Comparison of ENCODE assay signal across 19 mouse cellular contexts in genomic region chr4:86464808-86465207, GRCm38 (mm10).
DNase-seq lines count a peak whose midpoint lies in the region; ATAC-seq lines count a peak whose summit lies in the region.
"Had no signal": no experiment of that assay in that cellular context is flagged by ENCODE, and none has a peak within 500 bp of the region (broad histone marks: within the 10 kb centered on the region; RNA-seq: fewer than 3 reads in every experiment).

No protein-coding gene starts in this region.

- 42% methylated on average over 5 of the region's 5 CpGs for WGBS in embryonic facial prominence, embryonic 11.5 days
- 19% methylated on average over 5 of the region's 5 CpGs for WGBS in limb, embryonic 13.5 days

- H3K36me3 ChIP-seq in embryonic facial prominence, embryonic 11.5 days (replicated peaks; ENCODE audit: control insufficient read depth, insufficient read depth, low read depth, low read length) = no peaks in the 10 kb centered on the region
- no peaks in the 10 kb centered on the region for H3K36me3 ChIP-seq in limb, embryonic 13.5 days
- H3K36me3 ChIP-seq: forebrain, embryonic 12.5 days; heart, embryonic 12.5 days; hindbrain, embryonic 10.5 days had no signal

- no peak for ATAC-seq in embryonic facial prominence, embryonic 11.5 days (replicated peaks; ENCODE audit: insufficient number of reproducible peaks, low FRiP score, low TSS enrichment, low read depth)
- no peak for ATAC-seq in limb, embryonic 13.5 days (ENCODE audit: low FRiP score, low read depth)
- ATAC-seq: forebrain, embryonic 16.5 days; intestine, embryonic 16.5 days had no signal

- no peak overlapping the region for H3K9ac ChIP-seq in embryonic facial prominence, embryonic 11.5 days (replicated peaks; ENCODE audit: low read length)
- no peak overlapping the region for H3K9ac ChIP-seq in limb, embryonic 13.5 days
- H3K9ac ChIP-seq: forebrain, embryonic 12.5 days; heart, embryonic 12.5 days; hindbrain, embryonic 14.5 days had no signal

- H3K4me1 ChIP-seq in embryonic facial prominence, embryonic 11.5 days (ENCODE audit: control insufficient read depth, insufficient read depth, low read length) = no peaks in the 10 kb centered on the region
- H3K4me1 ChIP-seq in limb, embryonic 13.5 days = peaks cover 14% of the 10 kb centered on the region
- H3K4me1 ChIP-seq: forebrain, embryonic 12.5 days; heart, embryonic 12.5 days; hindbrain, embryonic 10.5 days had no signal

- H3K9me3 ChIP-seq in embryonic facial prominence, embryonic 11.5 days (replicated peaks; ENCODE audit: control insufficient read depth, low read length) = no peaks in the 10 kb centered on the region
- H3K9me3 ChIP-seq in limb, embryonic 13.5 days = no peaks in the 10 kb centered on the region
- H3K9me3 ChIP-seq: forebrain, embryonic 12.5 days; heart, embryonic 12.5 days; hindbrain, embryonic 10.5 days had no signal

- no peak overlapping the region for H3K4me2 ChIP-seq in embryonic facial prominence, embryonic 11.5 days (ENCODE audit: low read depth, low read length)
- H3K4me2 ChIP-seq in limb, embryonic 13.5 days (replicated peaks) = peak overlapping the region; percentile 28; the same call in 1 of the 2 replicates
- H3K4me2 ChIP-seq: forebrain, embryonic 12.5 days; heart, embryonic 12.5 days; hindbrain, embryonic 14.5 days had no signal

- peak; percentile 46 for DNase-seq in embryo, embryonic 11 days
- peak; percentile 70 for DNase-seq in embryonic facial prominence, embryonic 11.5 days (ENCODE audit: low spot score)
- peak; percentile 31 for DNase-seq in hindlimb bud, embryonic 11.5 days (ENCODE audit: extremely low spot score, low read depth, low spot score)
- no peak for DNase-seq in cerebellum, adult 11-12 months
- DNase-seq in cerebellum, adult 11 months = no peak
- no peak for DNase-seq in right cerebral cortex, postnatal 14 days
- DNase-seq: adrenal gland, adult 2 months; adrenal gland, postnatal 25 days; cerebellum, adult 8-10 months; cerebellum, postnatal 14 days; gastrocnemius, postnatal 14 days; heart, adult 2 months had no signal

- H3K27me3 ChIP-seq in embryonic facial prominence, embryonic 11.5 days (ENCODE audit: control insufficient read depth, insufficient read depth, low read length) = no peaks in the 10 kb centered on the region
- H3K27me3 ChIP-seq in limb, embryonic 13.5 days = no peaks in the 10 kb centered on the region
- H3K27me3 ChIP-seq: forebrain, embryonic 12.5 days; heart, embryonic 12.5 days had no signal

- no peak overlapping the region for H3K27ac ChIP-seq in embryonic facial prominence, embryonic 11.5 days (replicated peaks; ENCODE audit: low read depth, low read length)
- no peak overlapping the region for H3K27ac ChIP-seq in limb, embryonic 13.5 days
- H3K27ac ChIP-seq: forebrain, embryonic 12.5 days; heart, adult 2 months; hindbrain, embryonic 10.5 days; hindbrain, embryonic 14.5 days had no signal

- H3K4me3 ChIP-seq in embryonic facial prominence, embryonic 11.5 days (ENCODE audit: low read depth, low read length) = no peak overlapping the region
- no peak overlapping the region for H3K4me3 ChIP-seq in limb, embryonic 13.5 days
- H3K4me3 ChIP-seq: forebrain, embryonic 12.5 days; heart, adult 2 months; heart, embryonic 12.5 days; hindbrain, embryonic 10.5 days had no signal

Comparison
In these comparisons a context has a peak if more than half of its experiments do, and no peak if none do; other contexts are left out.
1. DNase-seq: peak in embryo, embryonic 11 days (single experiment), embryonic facial prominence, embryonic 11.5 days (single experiment) and hindlimb bud, embryonic 11.5 days (single experiment); none in cerebellum, adult 11-12 months (single experiment), cerebellum, adult 11 months (single experiment) and right cerebral cortex, postnatal 14 days (single experiment).